Mouse (Mus musculus) layer of hippocampus, adult 9-10 months (tissue): ENCODE measurements around the gene Iqch.

Experiments used
- DNase-seq: peaks from one replicate; pipeline ENCODE4 v3.0.0; 2022; ENCODE audit warnings: low spot score

Iqch gene

DNA sequence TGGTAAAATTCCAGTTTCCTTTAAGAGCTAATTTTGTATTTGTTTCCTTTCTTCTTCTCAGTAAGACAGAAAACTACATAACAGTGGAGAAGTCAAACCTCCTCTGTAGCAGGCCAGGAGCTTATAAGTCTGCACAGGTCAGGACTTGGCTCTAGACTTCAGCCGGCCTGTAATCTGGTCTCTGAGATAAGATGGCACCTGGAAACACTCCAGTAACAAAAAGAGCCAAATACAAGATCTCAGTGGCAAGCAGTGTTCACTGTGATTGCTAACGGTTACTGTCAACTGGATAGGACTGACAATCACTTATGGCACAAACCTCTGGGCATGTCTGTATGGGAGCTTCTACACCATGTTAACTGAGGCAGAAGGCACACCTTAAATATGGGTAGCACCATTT lies 229.0 kb downstream of the Iqch start:
- no peak for DNase-seq

GRCm38 (mm10) chr9:63372541-63372940 lies 229.8 kb downstream of the Iqch start:
- no peak for DNase-seq
